Mouse (Mus musculus): ENCODE data around the gene Osbpl11. TPM values are rescaled to one million over a fixed set of nuclear protein-coding genes. Genes with fewer than 3 reads are reported as not detected.

Gene Osbpl11
- polyA plus RNA-seq, 1 experiment from 2014 or later, result 18.9 TPM

DNA sequence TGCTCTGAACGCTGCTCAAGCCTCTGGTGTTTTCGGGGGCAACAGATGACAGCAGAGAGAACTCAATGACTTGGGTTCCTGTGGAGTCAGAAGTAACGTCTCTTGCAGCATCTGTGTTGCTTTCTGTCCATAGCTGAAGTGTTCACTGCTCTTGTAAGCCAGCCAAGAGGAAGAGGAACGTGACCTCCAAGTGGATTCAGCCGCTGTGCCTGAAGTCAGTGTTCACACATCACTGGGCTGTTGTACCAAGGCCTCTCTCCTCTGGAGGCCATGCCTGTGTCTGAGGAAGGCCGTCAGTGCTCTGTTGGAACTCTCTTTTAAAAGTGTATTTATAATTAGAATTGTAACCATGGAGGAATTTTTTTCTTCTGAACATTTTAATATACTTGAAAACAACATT lies 57.2 kb downstream of the Osbpl11 start:
- peaks cover 57% of the 10 kb centered on the region for H3K36me3 ChIP-seq (ENCODE audit: control insufficient read depth, insufficient read depth, low read length)
- H3K9me3 ChIP-seq (ENCODE audit: control insufficient read depth, low read length), result no peaks in the 10 kb centered on the region
- H3K4me1 ChIP-seq (ENCODE audit: control insufficient read depth, insufficient read depth, low read length), result no peaks in the 10 kb centered on the region
- H3K4me2 ChIP-seq (replicated peaks; ENCODE audit: low read depth, low read length), result no peak overlapping the region
- WGBS, result 83% methylated on average over 6 of the region's 6 CpGs
- no peak overlapping the region for H3K9ac ChIP-seq (ENCODE audit: low read depth, low read length)
- no peaks in the 10 kb centered on the region for H3K27me3 ChIP-seq (ENCODE audit: control insufficient read depth, insufficient read depth, low read length)
- no peak for ATAC-seq (ENCODE audit: low FRiP score, low TSS enrichment)
- no peak overlapping the region for H3K27ac ChIP-seq (ENCODE audit: low read depth, low read length)
- H3K4me3 ChIP-seq (ENCODE audit: low read length), result no peak overlapping the region

DNA sequence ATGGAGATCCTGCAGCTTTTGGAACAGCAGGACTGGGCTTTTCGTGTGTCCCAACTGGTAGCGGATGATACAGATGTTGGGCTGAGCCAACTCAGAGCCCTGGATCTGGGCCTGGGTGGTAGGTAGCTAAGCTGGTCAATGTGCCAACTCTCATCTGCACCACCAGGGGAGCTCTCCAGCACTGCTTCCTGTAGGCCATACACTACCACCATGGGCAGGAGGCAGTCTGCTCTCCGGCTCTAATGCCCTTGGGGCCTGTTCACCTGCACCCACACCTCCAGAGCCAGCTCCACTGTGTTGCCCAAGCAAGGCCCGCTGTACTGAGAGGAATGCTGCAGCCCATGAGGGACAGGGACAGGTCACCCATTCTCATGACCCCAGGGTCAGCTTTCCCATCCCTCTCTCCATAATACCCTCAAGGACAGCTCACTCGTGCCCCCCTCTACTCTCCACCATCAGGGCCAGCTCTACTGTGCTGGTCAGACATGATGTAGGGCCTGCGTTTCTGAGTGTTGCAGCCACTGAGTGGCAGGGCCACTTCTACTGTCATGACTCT lies 59.3 kb downstream of the Osbpl11 start:
- no peaks in the 10 kb centered on the region for H3K9me3 ChIP-seq (ENCODE audit: control insufficient read depth, low read length)
- 0 out of 2 replicates have a peak, but pooled peaks have one; percentile 43 for ATAC-seq (ENCODE audit: low FRiP score, low TSS enrichment)
- H3K27ac ChIP-seq (ENCODE audit: low read depth, low read length), result no peak overlapping the region
- no peaks in the 10 kb centered on the region for H3K27me3 ChIP-seq (ENCODE audit: control insufficient read depth, insufficient read depth, low read length)
- WGBS, result 88% methylated on average over 6 of the region's 6 CpGs
- no peak overlapping the region for H3K9ac ChIP-seq (ENCODE audit: low read depth, low read length)
- no peak overlapping the region for H3K4me2 ChIP-seq (replicated peaks; ENCODE audit: low read depth, low read length)
- peaks cover 46% of the 10 kb centered on the region for H3K36me3 ChIP-seq (ENCODE audit: control insufficient read depth, insufficient read depth, low read length)
- H3K4me3 ChIP-seq (ENCODE audit: low read length), result no peak overlapping the region
- no peaks in the 10 kb centered on the region for H3K4me1 ChIP-seq (ENCODE audit: control insufficient read depth, insufficient read depth, low read length)

DNA sequence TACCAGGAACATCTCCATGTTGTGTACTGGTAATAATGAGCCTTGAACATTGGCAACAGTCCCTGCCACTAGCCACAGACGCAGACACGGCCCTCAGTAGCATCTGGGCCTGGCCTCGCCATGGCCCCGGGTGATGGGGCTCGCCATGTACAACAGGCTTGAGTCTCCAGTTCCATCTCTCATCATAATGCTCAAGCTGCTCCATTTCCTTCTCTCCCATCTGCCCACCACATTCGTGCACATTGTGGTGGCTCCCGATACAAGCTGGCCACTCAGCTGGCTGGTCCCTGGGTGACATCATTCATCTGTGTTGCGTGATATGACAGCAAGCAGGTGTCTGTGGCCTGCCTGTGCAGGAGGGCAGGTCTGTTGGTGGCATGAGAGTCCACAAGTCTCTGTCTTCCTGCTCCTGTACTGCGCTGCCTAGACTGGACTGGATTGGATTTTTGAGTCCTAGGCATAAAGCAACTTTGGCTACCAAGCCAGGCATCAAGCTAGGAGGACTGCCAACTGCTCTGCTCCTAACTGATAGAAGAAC lies 60.1 kb downstream of the Osbpl11 start:
- ATAC-seq (ENCODE audit: low FRiP score, low TSS enrichment), result no peak
- Histone ChIP-seq H3K27ac (ENCODE audit: low read depth, low read length) (no peak overlapping the region), H3K36me3 (ENCODE audit: control insufficient read depth, insufficient read depth, low read length) (peaks cover 39% of the 10 kb centered on the region)

DNA sequence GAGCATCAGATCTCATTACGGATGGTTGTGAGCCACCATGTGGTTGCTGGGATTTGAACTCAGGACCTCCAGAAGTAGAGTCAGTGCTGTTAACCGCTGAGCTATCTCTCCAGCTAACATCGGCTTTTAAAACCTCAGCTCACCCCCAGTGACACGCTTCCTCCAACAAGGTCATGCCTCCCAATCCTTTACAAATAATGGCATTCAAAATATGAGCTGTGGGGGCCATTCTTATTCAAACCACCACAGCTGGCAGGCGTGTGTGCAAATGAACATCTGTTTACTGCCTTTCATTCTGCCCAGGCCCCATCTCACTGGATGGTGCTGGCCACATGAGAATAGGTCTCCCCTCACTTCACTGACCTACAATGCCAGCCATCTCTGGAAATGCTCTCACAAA lies 61.7 kb downstream of the Osbpl11 start:
- no peak for ATAC-seq (ENCODE audit: low FRiP score, low TSS enrichment)
- Histone ChIP-seq H3K4me3 (ENCODE audit: low read length) (no peak overlapping the region), H3K36me3 (ENCODE audit: control insufficient read depth, insufficient read depth, low read length) (peaks cover 30% of the 10 kb centered on the region), H3K4me1 (ENCODE audit: control insufficient read depth, insufficient read depth, low read length) (no peaks in the 10 kb centered on the region), H3K9ac (ENCODE audit: low read depth, low read length) (no peak overlapping the region), H3K9me3 (ENCODE audit: control insufficient read depth, low read length) (no peaks in the 10 kb centered on the region), H3K27me3 (ENCODE audit: control insufficient read depth, insufficient read depth, low read length) (no peaks in the 10 kb centered on the region), H3K27ac (ENCODE audit: low read depth, low read length) (no peak overlapping the region), H3K4me2 (replicated peaks; ENCODE audit: low read depth, low read length) (no peak overlapping the region)
- 95% methylated on average over 5 of the region's 5 CpGs for WGBS

More for the DNA sequence above, 60.1 kb downstream of the Osbpl11 start:
- WGBS, result 93% methylated on average over 9 of the region's 9 CpGs
- H3K4me3 ChIP-seq (ENCODE audit: low read length), result no peak overlapping the region
- H3K4me2 ChIP-seq (replicated peaks; ENCODE audit: low read depth, low read length), result no peak overlapping the region
- no peaks in the 10 kb centered on the region for H3K9me3 ChIP-seq (ENCODE audit: control insufficient read depth, low read length)
- no peak overlapping the region; the same call in 1 of the 2 replicates for H3K9ac ChIP-seq (ENCODE audit: low read depth, low read length)
- H3K4me1 ChIP-seq (ENCODE audit: control insufficient read depth, insufficient read depth, low read length), result no peaks in the 10 kb centered on the region
- no peaks in the 10 kb centered on the region for H3K27me3 ChIP-seq (ENCODE audit: control insufficient read depth, insufficient read depth, low read length)

DNA sequence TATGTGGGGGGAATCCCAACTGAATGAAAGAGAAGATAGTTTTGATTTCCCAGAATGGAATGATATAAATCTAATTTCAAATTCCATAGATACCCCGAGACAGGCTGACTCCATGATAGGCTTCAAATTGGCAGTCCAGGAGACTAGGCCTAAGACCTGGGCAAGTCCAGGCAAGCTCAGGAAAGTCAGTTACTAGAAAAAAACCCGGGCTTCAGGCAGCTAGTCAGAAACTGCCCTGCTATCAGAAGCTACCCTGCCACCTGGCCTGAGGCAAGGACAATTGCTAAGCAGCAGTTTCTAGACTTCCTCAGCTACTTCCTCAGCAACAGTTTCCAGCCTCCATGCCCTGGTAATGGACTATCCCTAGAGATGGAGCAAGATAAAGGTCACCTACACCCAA lies 62.1 kb downstream of the Osbpl11 start:
- Histone ChIP-seq H3K4me2 (replicated peaks; ENCODE audit: low read depth, low read length) (no peak overlapping the region), H3K27me3 (ENCODE audit: control insufficient read depth, insufficient read depth, low read length) (no peaks in the 10 kb centered on the region), H3K9ac (ENCODE audit: low read depth, low read length) (no peak overlapping the region), H3K4me3 (ENCODE audit: low read length) (no peak overlapping the region), H3K27ac (ENCODE audit: low read depth, low read length) (no peak overlapping the region), H3K9me3 (ENCODE audit: control insufficient read depth, low read length) (no peaks in the 10 kb centered on the region), H3K4me1 (ENCODE audit: control insufficient read depth, insufficient read depth, low read length) (no peaks in the 10 kb centered on the region), H3K36me3 (ENCODE audit: control insufficient read depth, insufficient read depth, low read length) (peaks cover 26% of the 10 kb centered on the region)
- no peak for ATAC-seq (ENCODE audit: low FRiP score, low TSS enrichment)
- 83% methylated on average over 2 of the region's 2 CpGs for WGBS

DNA sequence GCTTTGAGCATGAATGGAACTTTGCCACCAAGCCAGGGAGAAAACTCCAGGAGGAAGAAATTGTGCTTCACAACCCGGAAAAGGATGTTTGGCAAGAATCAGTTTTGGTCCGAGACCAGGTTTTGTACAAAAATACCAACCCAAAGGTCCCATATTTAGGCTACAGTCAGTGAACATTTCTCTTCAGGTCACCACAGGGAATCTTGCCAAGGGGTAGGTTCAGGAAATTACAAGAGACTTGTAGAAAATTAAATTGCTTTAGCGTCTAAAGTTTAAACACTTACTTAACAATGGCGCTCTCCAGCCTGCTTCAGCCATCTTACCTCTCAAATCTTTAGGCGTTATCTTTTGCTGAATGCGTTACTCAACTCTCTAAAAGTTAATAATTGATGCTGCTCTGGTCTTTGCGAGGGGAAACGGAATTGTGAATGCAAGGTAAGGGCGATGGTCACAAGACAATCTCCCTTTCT lies 65.8 kb downstream of the Osbpl11 start:
- H3K4me2 ChIP-seq (replicated peaks; ENCODE audit: low read depth, low read length), result peak overlapping the region; percentile 49
- peaks cover 3% of the 10 kb centered on the region; the same call in 1 of the 2 replicates for H3K36me3 ChIP-seq (ENCODE audit: control insufficient read depth, insufficient read depth, low read length)
- peak overlapping the region; percentile 90 for H3K4me3 ChIP-seq (ENCODE audit: low read length)
- H3K9ac ChIP-seq (ENCODE audit: low read depth, low read length), result peak overlapping the region; percentile 93; the same call in 1 of the 2 replicates
- H3K9me3 ChIP-seq (ENCODE audit: control insufficient read depth, low read length), result no peaks in the 10 kb centered on the region
- 0 out of 2 replicates have a peak, but pooled peaks cover 4% of the 10 kb centered on the region for H3K4me1 ChIP-seq (ENCODE audit: control insufficient read depth, insufficient read depth, low read length)
- peak overlapping the region; percentile 31; the same call in 1 of the 2 replicates for H3K27ac ChIP-seq (ENCODE audit: low read depth, low read length)
- 17% methylated on average over 9 of the region's 9 CpGs for WGBS
- H3K27me3 ChIP-seq (ENCODE audit: control insufficient read depth, insufficient read depth, low read length), result no peaks in the 10 kb centered on the region
- ATAC-seq (ENCODE audit: low FRiP score, low TSS enrichment), result 0 out of 2 replicates have a peak, but pooled peaks have one; percentile 5

DNA sequence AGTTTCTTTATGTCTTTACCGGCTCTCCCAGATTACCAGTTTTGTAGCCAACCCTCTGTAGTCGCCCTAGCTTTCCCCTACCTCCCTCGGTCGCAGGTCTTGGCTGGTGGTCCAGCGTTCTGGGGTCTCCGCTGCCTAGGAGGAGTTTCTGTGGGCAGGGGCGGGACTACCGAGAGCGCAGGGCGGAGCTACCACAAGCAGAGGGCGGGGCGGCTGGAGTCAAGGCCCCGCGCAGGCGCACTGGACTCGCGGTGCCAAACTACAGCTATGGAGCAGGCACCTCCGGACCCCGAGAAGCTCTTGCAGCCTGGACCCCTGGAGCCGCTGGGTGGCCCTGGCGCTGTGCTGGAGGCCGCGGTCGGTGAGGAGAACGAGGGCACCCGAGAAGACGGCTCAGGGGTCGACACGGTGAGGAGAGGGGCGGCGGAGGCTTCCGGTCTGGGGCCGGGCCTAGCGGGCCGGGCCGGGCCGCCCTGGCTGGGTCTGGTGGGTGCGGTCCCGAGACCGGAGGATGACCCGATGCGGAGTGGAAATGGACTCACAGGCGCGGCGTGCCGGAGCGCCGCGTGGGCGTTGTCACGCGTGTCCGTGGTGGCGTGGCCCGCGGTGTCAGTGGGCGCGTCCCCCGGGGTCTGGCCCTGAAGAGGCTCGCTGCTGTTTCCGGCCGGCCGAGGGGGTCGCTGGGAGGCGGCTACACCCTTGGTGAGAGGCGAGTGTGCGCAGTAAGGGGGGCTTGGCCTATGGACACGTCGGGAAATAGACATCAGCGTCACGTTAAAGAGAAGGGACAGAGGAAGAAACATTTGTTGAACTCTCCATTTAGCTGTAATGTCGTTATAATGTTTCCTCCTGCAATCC lies 66.6 kb downstream of the Osbpl11 start, which contains the start of gene Snx4:
Snx4 (plus strand) TSS at position 249 of the 858 bp plus-strand sequence.
- H3K4me1 ChIP-seq (ENCODE audit: control insufficient read depth, insufficient read depth, low read length), result 0 out of 2 replicates have a peak, but pooled peaks cover 4% of the 10 kb centered on the region
- H3K9ac ChIP-seq (ENCODE audit: low read depth, low read length), result peak within 1 kb of the TSS; percentile 93
- peak within 1 kb of the TSS; percentile 90 for H3K4me3 ChIP-seq (ENCODE audit: low read length)
- peak within 1 kb of the TSS; percentile 49 for H3K4me2 ChIP-seq (replicated peaks; ENCODE audit: low read depth, low read length)
- H3K27me3 ChIP-seq (ENCODE audit: control insufficient read depth, insufficient read depth, low read length), result no peaks in the 10 kb centered on the region
- WGBS, result under 1% methylated on average over 72 of the region's 72 CpGs
- peak within 1 kb of the TSS; percentile 81 for H3K27ac ChIP-seq (ENCODE audit: low read depth, low read length)
- no peaks in the 10 kb centered on the region for H3K9me3 ChIP-seq (ENCODE audit: control insufficient read depth, low read length)
- H3K36me3 ChIP-seq (ENCODE audit: control insufficient read depth, insufficient read depth, low read length), result no peaks in the 10 kb centered on the region
- peak; percentile 96 for ATAC-seq (ENCODE audit: low FRiP score, low TSS enrichment)

DNA sequence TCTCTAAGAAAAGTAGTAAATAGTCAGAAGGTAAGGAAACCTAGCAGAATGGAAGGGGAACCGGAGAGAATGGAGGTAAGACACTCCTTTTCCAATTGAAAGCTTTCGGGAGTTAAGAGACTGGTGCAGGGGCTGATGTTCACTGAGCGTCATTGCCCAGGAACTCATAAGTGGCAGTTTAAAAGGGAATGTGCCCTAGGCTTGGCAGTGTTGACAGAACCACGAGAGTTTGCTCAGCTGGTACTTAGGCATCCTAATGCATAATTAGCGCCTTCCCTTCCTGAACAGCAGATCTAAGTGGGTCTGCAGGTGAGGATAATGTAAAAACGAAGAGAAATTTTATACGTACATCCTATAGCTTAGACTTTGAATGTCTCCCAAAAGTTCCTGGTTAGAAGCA lies 70.7 kb downstream of the Osbpl11 start:
- no peak overlapping the region for H3K4me2 ChIP-seq (replicated peaks; ENCODE audit: low read depth, low read length)
- no peak overlapping the region for H3K27ac ChIP-seq (ENCODE audit: low read depth, low read length)
- H3K4me1 ChIP-seq (ENCODE audit: control insufficient read depth, insufficient read depth, low read length), result 0 out of 2 replicates have a peak, but pooled peaks cover 4% of the 10 kb centered on the region
- 85% methylated on average over 7 of the region's 7 CpGs for WGBS
- H3K4me3 ChIP-seq (ENCODE audit: low read length), result no peak overlapping the region
- no peaks in the 10 kb centered on the region for H3K9me3 ChIP-seq (ENCODE audit: control insufficient read depth, low read length)
- ATAC-seq (ENCODE audit: low FRiP score, low TSS enrichment), result no peak
- no peaks in the 10 kb centered on the region for H3K27me3 ChIP-seq (ENCODE audit: control insufficient read depth, insufficient read depth, low read length)
- no peak overlapping the region for H3K9ac ChIP-seq (ENCODE audit: low read depth, low read length)
- no peaks in the 10 kb centered on the region for H3K36me3 ChIP-seq (ENCODE audit: control insufficient read depth, insufficient read depth, low read length)

Measured in kidney, embryonic 14.5 days (tissue).